Mouse (Mus musculus) thymus, postnatal 36 days (tissue): ENCODE data around the gene Timp2.

ENCODE experiments used
- DNase-seq, 2 experiments: peaks; one replicate each; pipeline ENCODE4 v3.0.0; 2022; ENCODE audit warnings: mixed read lengths in 2 of 2

Gene Timp2

DNA sequence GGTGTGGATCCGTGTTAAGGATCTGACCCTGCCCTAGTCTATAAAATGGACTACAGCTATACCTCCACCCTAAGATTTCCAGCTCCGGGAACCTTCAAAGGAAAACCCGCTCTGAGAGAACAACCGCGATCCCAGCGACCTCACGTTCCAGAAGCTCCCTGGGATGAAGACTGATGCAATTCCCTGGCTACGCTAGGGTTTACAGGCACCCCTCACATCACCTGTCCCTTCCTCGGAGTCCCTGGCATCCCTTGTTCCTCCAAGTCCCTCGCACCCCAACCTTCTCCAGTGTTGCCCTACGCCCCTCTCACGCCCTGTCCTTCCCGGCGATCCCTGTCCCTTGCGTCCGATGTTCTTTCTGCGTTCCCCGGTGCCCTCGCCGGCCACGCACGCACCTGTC is 66.0 kb downstream of the Timp2 start:
- DNase-seq = no peak

DNA sequence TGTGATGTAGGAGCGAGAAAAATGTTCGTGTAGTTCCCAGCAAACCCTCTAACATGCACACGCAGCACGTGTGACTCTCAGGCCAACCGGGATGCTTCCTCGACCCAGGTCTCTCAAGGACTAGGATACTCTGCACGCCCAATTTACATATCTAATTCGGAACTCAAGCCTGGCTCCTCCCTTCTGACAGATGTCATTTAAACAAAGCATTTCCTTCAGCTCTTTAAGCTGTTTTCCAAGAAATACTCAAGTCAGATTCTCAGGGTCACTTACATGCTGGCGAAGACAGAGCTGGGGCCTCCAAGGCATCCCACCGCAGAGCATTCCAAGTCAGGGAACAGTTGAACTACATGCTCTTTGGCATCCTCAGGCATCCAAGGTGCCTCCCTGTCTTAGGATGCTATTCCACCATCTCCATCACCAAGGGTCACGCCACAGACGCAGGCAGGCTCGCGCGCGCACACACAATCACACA is 66.5 kb downstream of the Timp2 start:
- DNase-seq = no peak

DNA sequence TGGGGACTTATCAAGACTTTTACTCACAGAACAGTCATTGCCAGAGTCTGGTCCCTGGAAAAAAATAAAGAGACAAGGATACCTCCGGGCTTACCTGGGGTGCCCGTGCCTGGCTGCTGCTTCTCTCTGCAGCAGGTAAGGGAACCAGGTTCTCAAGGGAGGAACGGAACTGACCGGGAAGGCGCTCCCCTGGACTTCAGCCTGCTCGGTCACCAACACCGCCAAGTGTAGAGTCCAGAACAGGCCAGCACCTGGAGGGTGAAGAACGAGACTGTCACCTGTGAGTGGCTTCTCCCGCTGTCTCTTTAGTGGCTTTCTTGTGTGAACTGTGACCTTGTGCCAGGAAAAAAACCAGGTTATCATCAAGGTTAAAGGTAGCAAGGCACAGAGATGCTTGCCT is 68.0 kb downstream of the Timp2 start:
- no peak for DNase-seq

GRCm38 (mm10) chr11:118286434-118286833 is 69.1 kb downstream of the Timp2 start:
- DNase-seq = no peak

DNA sequence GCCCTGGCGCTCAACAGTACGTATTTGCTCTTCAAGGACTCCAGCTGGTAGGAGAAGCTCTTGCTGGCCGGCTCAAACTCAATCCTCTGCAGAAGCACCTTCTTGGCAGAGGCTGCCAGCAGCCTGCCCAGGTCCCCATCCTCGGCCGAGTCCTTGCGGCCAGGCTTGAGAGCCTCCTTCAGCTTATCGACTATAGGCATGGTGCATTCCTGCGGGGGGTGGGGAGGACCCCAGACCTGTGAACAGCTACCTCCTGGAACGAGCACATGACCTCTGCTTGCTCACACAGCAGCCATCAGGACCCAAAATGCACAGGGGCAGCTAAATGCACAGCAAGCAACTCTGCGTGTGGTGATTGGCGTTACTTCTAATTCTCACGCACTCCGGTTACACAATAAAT is 69.7 kb downstream of the Timp2 start:
- DNase-seq = no peak

DNA sequence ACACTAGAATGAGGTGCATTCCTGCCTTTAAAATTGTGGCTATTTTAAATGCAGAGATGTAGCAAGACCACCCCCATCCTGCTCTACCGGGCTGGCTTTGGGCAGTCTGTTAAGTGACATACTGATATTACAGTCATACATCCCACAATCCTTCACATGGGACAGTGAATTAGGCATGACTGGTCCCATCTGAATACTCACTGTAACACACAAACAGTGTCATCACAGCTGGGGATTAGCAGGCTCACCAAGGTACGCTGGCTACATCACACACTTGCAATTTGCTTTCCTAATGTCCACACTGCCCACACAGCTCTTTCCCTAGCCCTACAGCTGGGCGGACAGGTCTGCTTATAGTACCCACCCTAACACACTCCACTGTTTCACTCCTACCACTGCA is 75.3 kb downstream of the Timp2 start:
- DNase-seq = no peak

- no peak for DNase-seq
Measured at GRCm38 (mm10) chr11:118276328-118276727, 79.2 kb downstream of the Timp2 start.

DNA sequence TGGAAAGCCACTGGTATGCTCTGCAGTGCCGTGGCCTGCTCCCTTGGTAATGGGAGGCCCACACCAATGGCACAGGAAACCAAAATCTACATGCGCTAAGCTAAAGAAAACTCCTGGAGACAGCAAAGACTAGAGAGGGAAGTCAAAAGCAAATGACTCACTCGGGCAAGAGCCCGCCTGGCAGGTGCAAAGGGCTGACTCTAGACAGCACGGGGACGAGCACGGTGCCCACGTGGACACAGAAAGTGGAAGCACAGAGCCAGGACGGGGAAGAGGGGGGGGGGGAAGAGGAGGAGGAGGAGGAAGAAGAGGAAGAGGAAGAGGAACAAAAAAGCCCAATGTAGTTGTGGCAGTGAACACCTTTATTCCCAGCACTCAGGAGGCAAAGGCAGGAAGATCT is 80.4 kb downstream of the Timp2 start:
- DNase-seq = no peak

GRCm38 (mm10) chr11:118269827-118270226 is 85.7 kb downstream of the Timp2 start:
- peak; percentile 60 to 68 for DNase-seq

- DNase-seq = no peak
Measured at GRCm38 (mm10) chr11:118266666-118267046, 88.9 kb downstream of the Timp2 start.

- no peak for DNase-seq
Measured at GRCm38 (mm10) chr11:118266044-118266665, 89.4 kb downstream of the Timp2 start.

- no peak for DNase-seq
Measured at GRCm38 (mm10) chr11:118265621-118266020, 89.9 kb downstream of the Timp2 start.

- DNase-seq = no peak
Measured at GRCm38 (mm10) chr11:118263146-118263545, 92.4 kb downstream of the Timp2 start.

GRCm38 (mm10) chr11:118260081-118260480 is 95.5 kb downstream of the Timp2 start:
- peak; percentile 46 to 52 for DNase-seq

DNA sequence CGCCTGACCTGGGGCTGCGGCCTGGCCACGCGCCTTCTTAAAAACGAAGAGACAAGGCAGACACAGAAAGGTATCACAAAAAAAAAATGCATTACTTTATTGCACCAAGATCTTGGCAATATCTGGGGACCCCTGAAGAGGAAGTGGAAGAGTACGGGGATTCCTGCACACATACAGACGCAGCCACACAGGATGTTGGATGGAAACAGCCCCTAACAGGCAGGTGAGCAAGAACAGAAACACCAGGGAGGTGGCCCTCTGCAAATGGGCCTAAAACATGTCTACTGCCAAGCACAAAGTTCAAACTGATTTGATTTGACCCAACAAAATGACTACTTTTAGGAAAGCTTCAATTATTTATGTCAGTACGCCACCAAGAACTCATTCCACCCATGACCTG is 96.0 kb downstream of the Timp2 start:
- DNase-seq = no peak

GRCm38 (mm10) chr11:118256371-118256770 is 99.2 kb downstream of the Timp2 start:
- DNase-seq = no peak

DNA sequence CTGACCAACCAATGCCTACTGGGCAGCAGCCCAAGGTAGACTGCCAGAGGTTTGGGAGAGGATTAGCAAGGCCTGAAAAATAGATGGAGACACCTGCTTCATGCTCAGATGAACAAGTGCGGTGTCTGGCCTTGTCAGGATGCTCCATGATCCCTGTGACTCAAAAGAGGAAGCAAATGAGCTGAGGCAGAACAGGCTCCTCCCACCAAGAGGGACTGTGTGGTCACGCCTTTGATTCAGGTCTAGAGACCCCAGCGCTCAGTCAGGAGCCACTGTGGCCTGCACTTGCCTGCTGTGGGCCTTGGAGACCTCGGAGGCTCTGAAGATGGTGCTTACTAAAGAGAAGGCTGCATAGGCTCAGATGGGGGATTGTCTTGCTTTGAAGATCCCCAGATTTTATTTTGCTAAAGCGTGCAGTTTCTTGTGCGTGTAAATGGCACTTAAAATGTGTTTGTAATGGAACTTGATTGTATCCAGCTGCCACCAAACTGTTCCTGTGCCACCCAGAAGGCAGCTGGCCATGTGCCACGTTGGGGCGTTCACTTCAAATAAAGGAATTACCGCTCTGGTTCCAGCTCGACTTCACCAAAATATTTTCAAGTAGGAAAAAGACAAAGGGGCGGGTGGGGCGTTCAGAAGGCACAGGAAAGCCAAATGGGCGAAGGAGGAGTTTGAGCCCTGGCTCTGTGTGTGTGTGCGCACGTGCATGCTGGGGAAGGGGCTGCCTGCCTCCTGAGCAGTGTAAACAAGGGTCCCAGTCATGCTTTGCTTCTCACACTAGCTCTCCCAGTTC is 101.2 kb downstream of the Timp2 start:
- DNase-seq = no peak

DNA sequence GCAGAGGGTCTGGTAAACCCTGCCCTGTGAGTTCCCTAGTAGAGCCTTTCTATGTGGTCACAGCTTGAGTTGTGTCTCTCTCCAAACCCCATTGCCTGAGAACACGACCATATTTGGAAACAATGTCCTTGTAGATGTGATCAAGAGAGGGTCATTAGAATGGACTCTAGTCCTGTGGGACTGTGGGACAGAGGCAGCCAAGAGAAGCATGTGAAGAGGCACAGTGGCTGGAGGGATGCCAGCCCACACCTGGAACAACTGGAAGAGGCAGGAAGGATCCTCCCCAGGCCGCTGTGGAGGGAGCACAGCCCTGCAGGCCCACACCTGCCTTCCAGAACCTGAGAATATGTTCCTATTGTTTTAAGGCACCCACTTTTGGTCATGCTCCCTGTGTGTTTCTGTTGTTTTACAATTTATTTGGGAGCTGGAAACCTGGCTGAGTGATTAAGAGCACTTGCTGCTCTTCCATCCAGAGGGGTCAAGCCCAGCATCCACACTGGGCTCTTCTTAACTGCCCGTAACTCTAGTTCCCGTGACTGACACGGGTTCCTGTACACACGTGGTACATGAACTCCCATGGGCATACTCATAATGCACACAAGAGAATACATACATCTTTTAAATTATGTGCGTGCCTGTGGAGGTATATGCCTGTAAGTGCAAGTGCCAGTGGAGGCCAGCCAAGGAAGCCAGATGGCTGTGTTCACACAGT is 101.9 kb downstream of the Timp2 start:
- DNase-seq = no peak
